Mouse (Mus musculus): ENCODE measurements around the gene Itih4. TPM values are rescaled to one million over a fixed set of nuclear protein-coding genes. Genes with fewer than 3 reads are reported as not detected.

Gene Itih4
- total RNA-seq, 2 experiments from 2014 or later, result 5.5 to 7.4 TPM

- no peak for DNase-seq
- intact Hi-C loops (cut with DNase I), result no loop called here
Observed at GRCm38 (mm10) chr14:30877827-30878226, 8.4 kb upstream of the Itih4 start.

GRCm38 (mm10) chr14:30878958-30879571 is 7.2 kb upstream of the Itih4 start, which contains the start of gene Mustn1:
Gene Mustn1, plus strand, starts transcription at chr14:30879200.
- intact Hi-C loops (cut with DNase I), result no loop called here
- peak; percentile 60 to 66 for DNase-seq

- no peak for DNase-seq
- intact Hi-C loops (cut with DNase I), result loop anchor here (5.0 kb wide), 3 partner anchors 52 to 287 kb away; partner anchors contain the start of gene Tmem110
Observed at GRCm38 (mm10) chr14:30879794-30880193, 6.5 kb upstream of the Itih4 start.

GRCm38 (mm10) chr14:30880251-30880650 is 6.0 kb upstream of the Itih4 start:
- no peak for DNase-seq
- intact Hi-C loops (cut with DNase I), result loop anchor here (5.0 kb wide), 3 partner anchors 53 to 288 kb away; partner anchors contain the start of gene Tmem110

- peak; percentile 70 to 83 for DNase-seq
Observed at GRCm38 (mm10) chr14:30880811-30881717, 5.2 kb upstream of the Itih4 start.

GRCm38 (mm10) chr14:30881718-30882108 is 4.6 kb upstream of the Itih4 start:
- no peak for DNase-seq
- intact Hi-C loops (cut with DNase I), result loop anchor here (1.0 to 5.0 kb wide), 4 partner anchors 15 to 289 kb away; partner anchors contain the start of gene Tmem110

More at GRCm38 (mm10) chr14:30880811-30881717, 5.2 kb upstream of the Itih4 start:
- intact Hi-C loops (cut with DNase I), result loop anchor here (1.0 to 5.0 kb wide), 4 partner anchors 15 to 289 kb away; partner anchors contain the start of gene Tmem110

- DNase-seq, result no peak
- intact Hi-C loops (cut with DNase I), result no loop called here
Observed at GRCm38 (mm10) chr14:30885298-30885697, 978 bp upstream of the Itih4 start.

- DNase-seq, result peak; percentile 57 to 63
- intact Hi-C loops (cut with DNase I), result no loop called here
Observed at GRCm38 (mm10) chr14:30888271-30888732, 2.0 kb downstream of the Itih4 start.

- intact Hi-C loops (cut with DNase I), result no loop called here
- DNase-seq, result no peak
Observed at GRCm38 (mm10) chr14:30899972-30900371, 13.7 kb downstream of the Itih4 start.

GRCm38 (mm10) chr14:30902628-30903027 is 16.4 kb downstream of the Itih4 start:
- intact Hi-C loops (cut with DNase I), result no loop called here
- DNase-seq, result no peak

- DNase-seq, result no peak
- intact Hi-C loops (cut with DNase I), result no loop called here
Observed at GRCm38 (mm10) chr14:30903036-30903435, 16.8 kb downstream of the Itih4 start.

- no peak for DNase-seq
- intact Hi-C loops (cut with DNase I), result no loop called here
Observed at GRCm38 (mm10) chr14:30904307-30904706, 18.0 kb downstream of the Itih4 start.

- no peak for DNase-seq
Observed at GRCm38 (mm10) chr14:30906001-30906400, 19.7 kb downstream of the Itih4 start.

GRCm38 (mm10) chr14:30907814-30908265 is 21.6 kb downstream of the Itih4 start:
- intact Hi-C loops (cut with DNase I), result no loop called here
- no peak for DNase-seq

More at GRCm38 (mm10) chr14:30906001-30906400, 19.7 kb downstream of the Itih4 start:
- intact Hi-C loops (cut with DNase I), result no loop called here

- no peak for DNase-seq
- intact Hi-C loops (cut with DNase I), result no loop called here
Observed at GRCm38 (mm10) chr14:30911141-30911540, 24.9 kb downstream of the Itih4 start.

- intact Hi-C loops (cut with DNase I), result no loop called here
Observed at GRCm38 (mm10) chr14:30912641-30913040, 26.4 kb downstream of the Itih4 start.

GRCm38 (mm10) chr14:30913404-30913803 is 27.1 kb downstream of the Itih4 start:
- intact Hi-C loops (cut with DNase I), result no loop called here
- peak in 1 of 2 experiments; percentile 13 for DNase-seq

More at GRCm38 (mm10) chr14:30912641-30913040, 26.4 kb downstream of the Itih4 start:
- DNase-seq, result no peak

- intact Hi-C loops (cut with DNase I), result no loop called here
- no peak for DNase-seq
Observed at GRCm38 (mm10) chr14:30916516-30916915, 30.2 kb downstream of the Itih4 start.

GRCm38 (mm10) chr14:30922053-30922670 is 35.9 kb downstream of the Itih4 start:
- intact Hi-C loops (cut with DNase I), result no loop called here
- DNase-seq, result no peak

- intact Hi-C loops (cut with DNase I), result no loop called here
- no peak for DNase-seq
Observed at GRCm38 (mm10) chr14:30923375-30924105, 37.3 kb downstream of the Itih4 start, which contains the start of gene Itih3. Gene Itih3, minus strand, starts transcription at chr14:30923760.
